Mouse (Mus musculus): ENCODE results near the gene March9.

DNA sequence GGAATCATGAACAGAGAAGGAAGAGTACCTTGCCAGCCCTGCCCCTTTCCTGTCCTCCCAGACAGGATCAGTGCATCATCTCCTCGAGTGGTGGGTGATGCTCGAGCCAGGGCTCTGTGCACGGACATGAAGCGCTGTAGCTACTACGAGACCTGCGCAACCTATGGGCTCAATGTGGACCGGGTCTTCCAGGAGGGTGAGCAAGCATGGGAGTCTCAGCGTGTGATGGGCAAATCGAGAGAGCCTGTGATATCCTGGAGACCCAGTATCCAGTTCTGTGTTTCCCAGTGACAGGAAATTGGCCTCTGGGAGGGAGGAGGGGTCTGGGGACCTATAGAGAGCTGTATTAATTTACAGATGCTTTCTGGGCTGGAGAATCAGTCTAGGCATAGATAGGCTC, 25.1 kb upstream of the March9 start:
- no peak for TF ChIP-seq POLR2A (IDR thresholded peaks at IDR 0.05; ENCODE audit: low read depth, low read length)
- no peak for TF ChIP-seq CTCF (IDR thresholded peaks at IDR 0.05; ENCODE audit: extremely low read depth, insufficient read depth, insufficient read length, insufficient replicate concordance)

Measured in spleen, adult 2 months (tissue).